ENCODE assay signal across 11 mouse cellular contexts in genomic region chr6:135182925-135183324, GRCm38 (mm10). TPM values are rescaled to one million over a fixed set of nuclear protein-coding genes. Genes with fewer than 3 reads are reported as not detected.
DNase-seq lines count a peak whose midpoint lies in the region; ATAC-seq lines count a peak whose summit lies in the region.
"Had no signal": no experiment of that assay in that cellular context is flagged by ENCODE, and none has a peak within 500 bp of the region (broad histone marks: within the 10 kb centered on the region; RNA-seq: fewer than 3 reads in every experiment).

No protein-coding gene starts in this region.

- H3K4me3 ChIP-seq in liver, embryonic 13.5 days (replicated peaks): no peak overlapping the region
- H3K4me3 ChIP-seq in forebrain, embryonic 13.5 days: no peak overlapping the region
- H3K4me3 ChIP-seq: heart, embryonic 10.5 days; hindbrain, embryonic 12.5 days had no signal

- no peak overlapping the region for H3K9ac ChIP-seq in liver, embryonic 13.5 days
- H3K9ac ChIP-seq in forebrain, embryonic 13.5 days: no peak overlapping the region
- H3K9ac ChIP-seq: hindbrain, embryonic 12.5 days had no signal

- H3K27me3 ChIP-seq in liver, embryonic 13.5 days: peaks cover 29% of the 10 kb centered on the region
- H3K27me3 ChIP-seq in forebrain, embryonic 13.5 days: no peaks in the 10 kb centered on the region
- H3K27me3 ChIP-seq: hindbrain, embryonic 12.5 days had no signal

- no peaks in the 10 kb centered on the region for H3K36me3 ChIP-seq in liver, embryonic 13.5 days
- H3K36me3 ChIP-seq in forebrain, embryonic 13.5 days (ENCODE audit: poor library complexity, severe bottlenecking): no peaks in the 10 kb centered on the region
- H3K36me3 ChIP-seq: heart, embryonic 10.5 days; hindbrain, embryonic 12.5 days had no signal

- peak; percentile 39; the same call in 1 of the 2 replicates for ATAC-seq in liver, embryonic 13.5 days (ENCODE audit: low read depth)
- ATAC-seq in forebrain, embryonic 13.5 days: no peak

- 26% methylated on average over 5 of the region's 5 CpGs for WGBS in liver, embryonic 13.5 days (ENCODE audit: insufficient replicate concordance)
- 61% methylated on average over 5 of the region's 5 CpGs for WGBS in forebrain, embryonic 13.5 days

- H3K27ac ChIP-seq in liver, embryonic 13.5 days: no peak overlapping the region
- H3K27ac ChIP-seq in forebrain, embryonic 13.5 days: no peak overlapping the region
- H3K27ac ChIP-seq: heart, embryonic 10.5 days; hindbrain, embryonic 12.5 days had no signal

- no peak overlapping the region for H3K4me2 ChIP-seq in liver, embryonic 13.5 days
- no peak overlapping the region for H3K4me2 ChIP-seq in forebrain, embryonic 13.5 days
- H3K4me2 ChIP-seq: hindbrain, embryonic 12.5 days had no signal

- no peaks in the 10 kb centered on the region for H3K9me3 ChIP-seq in liver, embryonic 13.5 days (replicated peaks)
- H3K9me3 ChIP-seq in forebrain, embryonic 13.5 days (replicated peaks): no peaks in the 10 kb centered on the region
- H3K9me3 ChIP-seq: heart, embryonic 10.5 days; hindbrain, embryonic 12.5 days had no signal

- H3K4me1 ChIP-seq in liver, embryonic 13.5 days (replicated peaks): peaks cover 34% of the 10 kb centered on the region
- H3K4me1 ChIP-seq in forebrain, embryonic 13.5 days: no peaks in the 10 kb centered on the region

- peak; percentile 32 for DNase-seq in adrenal gland, postnatal 14 days
- DNase-seq in adrenal gland, adult 2 months: no peak
- DNase-seq in spleen, postnatal 4 days (ENCODE audit: low spot score in 2 of 2): peak; percentile 56 to 79
- no peak for DNase-seq in spleen, adult 12 weeks (ENCODE audit: low spot score)
- no peak for DNase-seq in liver, embryonic 13.5 days
- DNase-seq in thymus, postnatal 25 days: peak; percentile 28
- no peak for DNase-seq in right cerebral cortex, postnatal 14 days
- DNase-seq: cerebellum, postnatal 14 days had no signal

RNA-seq across cellular contexts. Expression of gene Fam234b, which starts 14.9 kb away (rescaled TPM):
- 28.7 and 29.4 TPM in 2 replicates for total RNA-seq in adrenal gland, postnatal 14 days (2021)
- total RNA-seq in adrenal gland, adult 2 months (2021): 10 to 100 TPM; 13.8 to 31.3 TPM
- 14.0 and 21.0 TPM in 2 replicates for polyA plus RNA-seq in adrenal gland, adult 2 months (2012; rRNA removed)
- polyA plus RNA-seq in liver, embryonic 13.5 days (2015; fragmentation: Nextera tagmentation; extraction: Ambion mirVana): 30.1 and 43.5 TPM in 2 replicates
- polyA plus RNA-seq in forebrain, embryonic 13.5 days (2015; fragmentation: Nextera tagmentation; extraction: Ambion mirVana): 53.4 and 62.2 TPM in 2 replicates

RNA-seq across cellular contexts. Expression of gene Hebp1, which starts 14.9 kb away (rescaled TPM):
- 26.4 and 46.0 TPM in 2 replicates for total RNA-seq in adrenal gland, postnatal 14 days (2021)
- 10 to 100 TPM; 18.0 to 27.6 TPM for total RNA-seq in adrenal gland, adult 2 months (2021)
- polyA plus RNA-seq in adrenal gland, adult 2 months (2012; rRNA removed): 9.5 and 13.4 TPM in 2 replicates
- 129 and 141 TPM in 2 replicates for polyA plus RNA-seq in liver, embryonic 13.5 days (2015; fragmentation: Nextera tagmentation; extraction: Ambion mirVana)
- 2.0 and 4.0 TPM in 2 replicates for polyA plus RNA-seq in forebrain, embryonic 13.5 days (2015; fragmentation: Nextera tagmentation; extraction: Ambion mirVana)

Comparison
In these comparisons a context has a peak if more than half of its experiments do, and no peak if none do; other contexts are left out.
1. DNase-seq: peak in adrenal gland, postnatal 14 days (single experiment), spleen, postnatal 4 days (2 of 2) and thymus, postnatal 25 days (single experiment); none in adrenal gland, adult 2 months (single experiment), spleen, adult 12 weeks (single experiment), liver, embryonic 13.5 days (single experiment) and right cerebral cortex, postnatal 14 days (single experiment).